Mouse (Mus musculus) CH12.LX (cell line): ENCODE results near the gene Asap3. TPM values are rescaled to one million over a fixed set of nuclear protein-coding genes. Genes with fewer than 3 reads are reported as not detected.

Source experiments
- DNase-seq: peaks from one replicate; pipeline ENCODE4 v3.0.0-alpha.2; 2013; ENCODE audit errors: extremely low read depth
- H3K27ac ChIP-seq: 2 replicates; pipeline ENCODE4 v1.5.1; 2012; ENCODE audit warnings: low read depth, mild to moderate bottlenecking, control low read depth, moderate library complexity; ENCODE audit not compliant: insufficient read depth
- H3K27me3 ChIP-seq: replicated peaks from 2 replicates; pipeline ENCODE3; 2012; ENCODE audit warnings: inconsistent platforms
- H3K36me3 ChIP-seq, 2 experiments: replicated peaks in 1 of 2; 2 replicates each; pipeline versions ENCODE3 to v1.6.1; 2012; ENCODE audit warnings: inconsistent platforms in 1 of 2, low read length in 1 of 2, mild to moderate bottlenecking in 1 of 2, mixed read lengths in 1 of 2, moderate library complexity in 1 of 2; ENCODE audit not compliant: control insufficient read depth in 1 of 2, insufficient read depth in 1 of 2
- H3K4me1 ChIP-seq, 2 experiments: 2 replicates each; pipeline ENCODE4 v1.6.1; 2012; ENCODE audit warnings: inconsistent platforms in 1 of 2, moderate library complexity in 1 of 2; ENCODE audit not compliant: insufficient read depth in 2 of 2, control insufficient read depth in 1 of 2
- H3K4me2 ChIP-seq: 2 replicates; pipeline ENCODE4 v1.6.1; 2012; ENCODE audit warnings: low read depth, mild to moderate bottlenecking, control low read depth; ENCODE audit not compliant: poor library complexity, insufficient read depth, severe bottlenecking
- H3K4me3 ChIP-seq, 3 experiments: fragments of 150-350 bp in 1 of 3; sonication (generic) in 1 of 3; replicated peaks in 1 of 3; 2 replicates each; pipeline versions ENCODE3 to v1.5.1; 2011 to 2012; ENCODE audit warnings: low read depth in 2 of 3, low read length in 2 of 3, mild to moderate bottlenecking in 2 of 3, moderate library complexity in 2 of 3, control low read depth in 1 of 3, improper control_type of control experiment in 1 of 3, inconsistent platforms in 1 of 3, mixed read lengths in 1 of 3; ENCODE audit not compliant: poor library complexity in 1 of 3
- H3K79me2 ChIP-seq: replicated peaks from 2 replicates; pipeline ENCODE4 v1.6.1; 2012; ENCODE audit warnings: mild to moderate bottlenecking, moderate library complexity; ENCODE audit not compliant: control insufficient read depth, poor library complexity, insufficient read depth, severe bottlenecking; ENCODE audit errors: extremely low read depth
- H3K9ac ChIP-seq: 2 replicates; pipeline ENCODE4 v1.6.1; 2012; ENCODE audit warnings: low read depth, mild to moderate bottlenecking, control low read depth, moderate library complexity; ENCODE audit not compliant: insufficient read depth
- H3K9me3 ChIP-seq: replicated peaks from 2 replicates; pipeline ENCODE3; 2012; ENCODE audit warnings: low read length, inconsistent platforms, mixed read lengths
- BHLHE40 ChIP-seq: IDR thresholded peaks from 2 replicates; pipeline ENCODE4 v1.6.1; 2011; ENCODE audit warnings: mild to moderate bottlenecking, low read depth, low read length, improper control_type of control experiment
- CHD1 ChIP-seq: IDR thresholded peaks from 2 replicates; pipeline ENCODE4 v1.6.1; 2012; ENCODE audit warnings: low read depth, low read length, improper control_type of control experiment, inconsistent platforms
- CTCF ChIP-seq, 2 experiments: IDR thresholded peaks in 1 of 2; conservative IDR thresholded peaks in 1 of 2; 2 replicates each; pipeline ENCODE4 v1.5.1; 2011 to 2012; ENCODE audit warnings: low read depth in 2 of 2, low read length in 2 of 2, improper control_type of control experiment in 1 of 2, inconsistent platforms in 1 of 2, mild to moderate bottlenecking in 1 of 2, moderate library complexity in 1 of 2
- E2F4 ChIP-seq: IDR thresholded peaks from 2 replicates; pipeline ENCODE4 v1.6.1; 2011; ENCODE audit warnings: low read depth, low read length, improper control_type of control experiment; ENCODE audit not compliant: insufficient replicate concordance
- ELF1 ChIP-seq: IDR thresholded peaks from 2 replicates; pipeline ENCODE4 v1.6.1; 2014; ENCODE audit warnings: low read depth, mild to moderate bottlenecking, inconsistent platforms, low read length, improper control_type of control experiment
- ETS1 ChIP-seq: conservative IDR thresholded peaks from 2 replicates; pipeline ENCODE4 v1.6.1; 2012; ENCODE audit warnings: low read depth, mild to moderate bottlenecking, inconsistent platforms, low read length, improper control_type of control experiment, moderate library complexity
- GABPA ChIP-seq: IDR thresholded peaks from 2 replicates; pipeline ENCODE4 v1.6.1; 2012; ENCODE audit warnings: low read depth, low read length, improper control_type of control experiment, inconsistent platforms; ENCODE audit not compliant: insufficient replicate concordance
- IRF4 ChIP-seq: IDR thresholded peaks from 2 replicates; pipeline ENCODE4 v1.6.1; 2014; ENCODE audit warnings: low read depth, mild to moderate bottlenecking, inconsistent platforms, low read length, improper control_type of control experiment
- JUN ChIP-seq: IDR thresholded peaks from 2 replicates; pipeline ENCODE4 v1.6.1; 2011; ENCODE audit warnings: low read depth, mild to moderate bottlenecking, low read length, improper control_type of control experiment, moderate library complexity; ENCODE audit not compliant: insufficient read depth
- KAT2A ChIP-seq: IDR thresholded peaks from 2 replicates; pipeline ENCODE4 v1.6.1; 2012; ENCODE audit warnings: low read length, improper control_type of control experiment, inconsistent platforms; ENCODE audit not compliant: insufficient replicate concordance
- MAFK ChIP-seq: IDR thresholded peaks from 2 replicates; pipeline ENCODE4 v1.6.1; 2011; ENCODE audit warnings: low read length, improper control_type of control experiment; ENCODE audit not compliant: insufficient replicate concordance
- MAX ChIP-seq: IDR thresholded peaks from 2 replicates; pipeline ENCODE4 v1.6.1; 2011; ENCODE audit warnings: low read length, improper control_type of control experiment
- MYC ChIP-seq: IDR thresholded peaks from 2 replicates; pipeline ENCODE4 v1.6.1; 2011; ENCODE audit warnings: low read depth, mild to moderate bottlenecking, improper control_type of control experiment, low read length
- NELFE ChIP-seq: IDR thresholded peaks from 2 replicates; pipeline ENCODE4 v1.6.1; 2011; ENCODE audit warnings: low read depth, low read length, improper control_type of control experiment
- POLR2A ChIP-seq: IDR thresholded peaks from 2 replicates; pipeline ENCODE4 v1.6.1; 2011; ENCODE audit warnings: low read depth, mild to moderate bottlenecking, improper control_type of control experiment, low read length
- RAD21 ChIP-seq: IDR thresholded peaks from 2 replicates; pipeline ENCODE4 v1.6.1; 2011; ENCODE audit warnings: low read depth, mild to moderate bottlenecking, low read length, improper control_type of control experiment, moderate library complexity
- RCOR1 ChIP-seq: conservative IDR thresholded peaks from 2 replicates; pipeline ENCODE4 v1.6.1; 2012; ENCODE audit warnings: low read depth, mild to moderate bottlenecking, inconsistent platforms, low read length, improper control_type of control experiment
- SIN3A ChIP-seq: IDR thresholded peaks from 2 replicates; pipeline ENCODE4 v1.6.1; 2012; ENCODE audit warnings: low read length, improper control_type of control experiment, inconsistent platforms
- TBP ChIP-seq: conservative IDR thresholded peaks from 2 replicates; pipeline ENCODE4 v1.6.1; 2011; ENCODE audit warnings: low read depth, low read length, improper control_type of control experiment
- USF1 ChIP-seq: IDR thresholded peaks from 2 replicates; pipeline ENCODE4 v1.6.1; 2014; ENCODE audit warnings: low read depth, mild to moderate bottlenecking, inconsistent platforms, low read length, improper control_type of control experiment
- USF2 ChIP-seq: conservative IDR thresholded peaks from 2 replicates; pipeline ENCODE4 v1.6.1; 2011; ENCODE audit warnings: low read depth, low read length, improper control_type of control experiment
- ZC3H11A ChIP-seq: IDR thresholded peaks from 2 replicates; pipeline ENCODE4 v1.6.1; 2012; ENCODE audit warnings: low read depth, mild to moderate bottlenecking, inconsistent platforms, low read length, improper control_type of control experiment
- ZKSCAN1 ChIP-seq: IDR thresholded peaks from 2 replicates; pipeline ENCODE4 v1.6.1; 2012; ENCODE audit warnings: low read depth, inconsistent platforms, low read length, improper control_type of control experiment, borderline replicate concordance
- ZNF384 ChIP-seq: IDR thresholded peaks from 2 replicates; pipeline ENCODE4 v1.6.1; 2012; ENCODE audit warnings: low read depth, low read length, improper control_type of control experiment, inconsistent platforms
- dilution Hi-C: fragments of 300-500 bp; cut with MboI; formaldehyde crosslinking; loops from 2 replicates; pipeline ENCODE4 v1.14.3; 2020; ENCODE audit warnings: low sequenced_read_pairs; ENCODE audit not compliant: extremely low pct_unique_long_range_greater_than_20kb, extremely low pct_ligation_motif_present
- in situ Hi-C: fragments of 300-500 bp; cut with MboI; formaldehyde crosslinking; loops from 3 replicates; pipeline ENCODE4 v1.14.3; 2019; ENCODE audit warnings: low sequenced_read_pairs, low pct_ligation_motif_present, low pct_unique_long_range_greater_than_20kb, mixed read lengths
- polyA plus RNA-seq: library from polyadenylated mRNA; unstranded; fragments of >175 nt; gene quantifications from 2 replicates; pipeline ENCODE4 v1.2.1, GENCODE M21; 2012; ENCODE audit warnings: low read depth; ENCODE audit not compliant: insufficient read length
- total RNA-seq, 2 experiments: library from RNA; depleted of rRNA; stranded (reverse); fragments of 300-350 nt in 1 of 2; fragments of >200 nt in 1 of 2; gene quantifications; 2 replicates each; pipeline ENCODE4 v1.2.3; 2012 to 2014

Gene Asap3
- total and polyA plus RNA-seq, 3 experiments: 0.07 to 0.08 TPM; not detected in 1

- no peak for DNase-seq
- Histone ChIP-seq H3K36me3 (no peaks in the 10 kb centered on the region), H3K4me3 (no peak overlapping the region), H3K79me2 (no peaks in the 10 kb centered on the region), H3K4me2 (no peak overlapping the region), H3K9ac (no peak overlapping the region), H3K27ac (no peak overlapping the region), H3K27me3 (peaks cover 53% of the 10 kb centered on the region), H3K4me1 (peaks cover 0 to 5% of the 10 kb centered on the region in 2 experiments; a peak in 2 of 4 replicates), H3K9me3 (peaks cover 13% of the 10 kb centered on the region)
- dilution Hi-C loops: no loop called here
- in situ Hi-C loops: loop anchor here (5.0 kb wide), 1 partner anchor 42 kb away; the partner anchor contains the start of gene Hnrnpr
- TF ChIP-seq USF1 (no peak), MAFK (no peak), E2F4 (no peak), TBP (no peak), RAD21 (no peak), KAT2A (no peak), ELF1 (no peak), MYC (no peak)
Measured at GRCm38 (mm10) chr4:136270648-136271047, 64.5 kb downstream of the Asap3 start.

GRCm38 (mm10) chr4:136281097-136281496 is 74.9 kb downstream of the Asap3 start:
- in situ Hi-C loops: no loop called here

GRCm38 (mm10) chr4:136281611-136282010 is 75.4 kb downstream of the Asap3 start:
- in situ Hi-C loops: no loop called here
- Histone ChIP-seq H3K9me3 (no peaks in the 10 kb centered on the region), H3K4me1 (peaks cover 0 to 8% of the 10 kb centered on the region in 2 experiments; a peak in 2 of 4 replicates), H3K4me2 (no peak overlapping the region), H3K9ac (no peak overlapping the region), H3K27me3 (peaks cover 33% of the 10 kb centered on the region)
- DNase-seq: no peak
- TF ChIP-seq GABPA (no peak), CHD1 (no peak), ZKSCAN1 (no peak), IRF4 (no peak), RAD21 (no peak), ZNF384 (no peak), ETS1 (no peak), ZC3H11A (no peak), POLR2A (no peak), JUN (no peak), MAFK (no peak), BHLHE40 (no peak), MAX (no peak)
- TF ChIP-seq, all 38 proteins: peak for 0
- Histone ChIP-seq H3K36me3 (no peaks in the 10 kb centered on the region), H3K27ac (no peak overlapping the region), H3K79me2 (no peaks in the 10 kb centered on the region), H3K4me3 (no peak overlapping the region)
- dilution Hi-C loops: no loop called here

More at GRCm38 (mm10) chr4:136281097-136281496, 74.9 kb downstream of the Asap3 start:
- Histone ChIP-seq H3K9ac (no peak overlapping the region), H3K9me3 (no peaks in the 10 kb centered on the region), H3K4me2 (no peak overlapping the region), H3K36me3 (no peaks in the 10 kb centered on the region), H3K79me2 (no peaks in the 10 kb centered on the region), H3K4me3 (no peak overlapping the region), H3K4me1 (peaks cover 0 to 7% of the 10 kb centered on the region in 2 experiments; a peak in 2 of 4 replicates), H3K27ac (no peak overlapping the region), H3K27me3 (peaks cover 37% of the 10 kb centered on the region)
- dilution Hi-C loops: no loop called here
- TF ChIP-seq POLR2A: no peak
- TF ChIP-seq GABPA: no peak
- TF ChIP-seq USF2: no peak
- TF ChIP-seq ZKSCAN1: no peak
- no peak for TF ChIP-seq RAD21
- TF ChIP-seq MYC: no peak
- TF ChIP-seq USF1: no peak
- no peak for TF ChIP-seq NELFE
- TF ChIP-seq ZC3H11A: no peak
- TF ChIP-seq CTCF (conservative IDR thresholded peaks at IDR 0.05 in 1 of 2, IDR thresholded peaks at IDR 0.05 in 1 of 2; ENCODE audit: low read depth in 2 of 2, low read length in 2 of 2): no peak
- TF ChIP-seq RCOR1: no peak
- TF ChIP-seq SIN3A: no peak
- DNase-seq: no peak
